Mouse (Mus musculus) liver, embryonic 14.5 days (tissue): ENCODE results near the gene Ptbp3. TPM values are rescaled to one million over a fixed set of nuclear protein-coding genes. Genes with fewer than 3 reads are reported as not detected.
A peak's percentile ranks its signal among the peaks of the same experiment; 100 is the strongest.

ENCODE experiments used
- ATAC-seq: fragments of 200-750 bp; cut with Nextera tagmentation; 2 replicates; pipeline ENCODE4 v1.8.0; 2017; ENCODE audit warnings: moderate number of reproducible peaks, mild to moderate bottlenecking, moderate library complexity; ENCODE audit not compliant: insufficient read depth
- DNase-seq, 3 experiments: peaks; one replicate each; pipeline ENCODE4 v3.0.0-alpha.2; 2012 to 2013; ENCODE audit warnings: low read depth in 3 of 3, low spot score in 3 of 3
- H3K27ac ChIP-seq: fragments of 300-500 bp; sonication (generic); 2 replicates; pipeline ENCODE4 v1.5.1; 2014; ENCODE audit warnings: moderate library complexity, mild to moderate bottlenecking, control low read depth, inconsistent platforms
- H3K27me3 ChIP-seq: fragments of 300-500 bp; sonication (generic); 2 replicates; pipeline ENCODE4 v1.6.1; 2014; ENCODE audit warnings: mild to moderate bottlenecking, low read length, moderate library complexity; ENCODE audit not compliant: control insufficient read depth, insufficient read depth
- H3K36me3 ChIP-seq: fragments of 300-500 bp; sonication (generic); replicated peaks from 2 replicates; pipeline ENCODE4 v1.6.1; 2014; ENCODE audit warnings: low read depth; ENCODE audit not compliant: control insufficient read depth, insufficient read depth
- H3K4me1 ChIP-seq, 2 experiments: fragments of 200-500 bp in 1 of 2; fragments of 300-500 bp in 1 of 2; sonication (generic) in 1 of 2; replicated peaks; 2 replicates each; pipeline ENCODE4 v1.6.1; 2012 to 2014; ENCODE audit warnings: antibody characterized with exemption in 1 of 2, inconsistent platforms in 1 of 2, low read length in 1 of 2; ENCODE audit not compliant: control insufficient read depth in 2 of 2, insufficient read depth in 2 of 2
- H3K4me2 ChIP-seq: fragments of 300-500 bp; sonication (generic); 2 replicates; pipeline ENCODE4 v1.6.1; 2014; ENCODE audit warnings: low read depth, mild to moderate bottlenecking, control low read depth, moderate library complexity
- H3K4me3 ChIP-seq, 2 experiments: fragments of 200-500 bp in 1 of 2; fragments of 300-500 bp in 1 of 2; sonication (generic) in 1 of 2; 2 replicates each; pipeline ENCODE4 v1.5.1; 2012 to 2014; ENCODE audit warnings: low read depth in 2 of 2, low read length in 2 of 2, mild to moderate bottlenecking in 2 of 2, control low read depth in 1 of 2, inconsistent platforms in 1 of 2, moderate library complexity in 1 of 2; ENCODE audit not compliant: insufficient read depth in 1 of 2
- H3K9ac ChIP-seq: fragments of 300-500 bp; sonication (generic); replicated peaks from 2 replicates; pipeline ENCODE4 v1.6.1; 2014; ENCODE audit warnings: mild to moderate bottlenecking, control low read depth, moderate library complexity
- H3K9me3 ChIP-seq: fragments of 300-500 bp; sonication (generic); 2 replicates; pipeline ENCODE4 v1.6.1; 2016; ENCODE audit warnings: low read length, mixed read lengths; ENCODE audit not compliant: control insufficient read depth
- CTCF ChIP-seq: IDR thresholded peaks from 2 replicates; pipeline ENCODE4 v1.5.1; 2016; ENCODE audit warnings: antibody characterized with exemption, low read depth, control low read depth
- EP300 ChIP-seq: IDR thresholded peaks from 2 replicates; pipeline ENCODE4 v1.6.1; 2016; ENCODE audit warnings: antibody characterized with exemption, low read depth
- WGBS: fragments of 180-500 bp; shearing (Covaris S2); extraction: QIAGEN DNeasy Blood & Tissue Kit; methylation state at CpG from one replicate; pipeline ENCODE4 v1.1.7; 2014; ENCODE audit not compliant: insufficient replicate concordance; 5-methylcytosine and 5-hydroxymethylcytosine counted together
- polyA plus RNA-seq, 2 experiments: library from polyadenylated mRNA; depleted of rRNA in 1 of 2; stranded (reverse) in 1 of 2; unstranded in 1 of 2; fragments of >200 nt; fragmentation: Nextera tagmentation in 1 of 2; extraction: Ambion mirVana in 1 of 2; gene quantifications; 2 replicates each; pipeline versions ENCODE4 v1.2.1 to v1.2.3; 2012 to 2014

Gene Ptbp3
- polyA plus RNA-seq, 2 experiments, result 26.6 to 64.7 TPM

DNA sequence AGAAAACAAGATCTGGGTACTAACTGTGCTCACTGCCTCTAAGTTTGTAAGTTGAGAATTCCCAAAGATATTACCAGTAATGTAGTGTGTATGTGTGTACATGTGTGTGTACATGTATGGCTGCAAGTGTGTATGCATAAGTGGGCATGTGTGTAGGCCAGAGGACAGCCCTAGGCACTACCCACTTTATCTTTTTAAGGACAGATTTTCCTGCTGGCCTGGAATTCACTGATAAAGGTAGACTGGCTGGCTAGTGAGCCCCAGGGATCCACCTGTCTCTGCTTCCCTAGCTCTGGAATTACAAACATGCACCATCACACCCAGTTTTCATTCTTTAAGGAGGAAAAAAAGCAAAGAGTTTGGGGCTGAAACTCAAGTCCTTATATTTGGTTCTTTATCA, 6.0 kb upstream of the Ptbp3 start:
- peak; percentile 63; the same call in 1 of the 2 replicates for ATAC-seq
- H3K4me2 ChIP-seq, result peak overlapping the region; percentile 13; the same call in 1 of the 2 replicates

DNA sequence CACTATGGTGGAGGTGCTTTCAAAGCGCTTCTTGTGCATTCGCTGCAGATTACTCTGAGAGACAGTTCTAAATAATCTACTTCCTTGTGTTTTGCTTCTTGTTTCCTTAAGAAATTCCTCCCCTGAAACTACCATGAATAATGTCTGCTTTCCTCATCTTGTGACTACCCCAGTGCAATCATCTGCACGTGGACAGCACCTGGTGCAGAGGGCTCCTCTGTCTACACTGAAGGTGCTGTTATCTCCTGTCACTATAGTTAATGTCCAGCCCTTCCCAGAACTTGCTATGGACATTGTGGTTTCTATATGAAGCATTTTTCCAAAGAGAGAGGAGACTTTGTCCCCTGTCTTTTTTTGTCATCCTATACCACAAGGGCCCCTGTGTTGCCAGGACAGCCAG, 4.4 kb upstream of the Ptbp3 start:
- Histone ChIP-seq H3K4me3 (no peak overlapping the region), H3K4me2 (no peak overlapping the region), H3K9me3 (no peaks in the 10 kb centered on the region), H3K9ac (no peak overlapping the region), H3K27ac (no peak overlapping the region), H3K27me3 (no peaks in the 10 kb centered on the region), H3K36me3 (no peaks in the 10 kb centered on the region), H3K4me1 (peaks cover 11 to 23% of the 10 kb centered on the region in 2 experiments)
- 53% methylated on average over 3 of the region's 3 CpGs for WGBS
- DNase-seq, result no peak
- TF ChIP-seq CTCF, result no peak
- TF ChIP-seq EP300, result no peak
- ATAC-seq, result no peak

More for the DNA sequence above, 6.0 kb upstream of the Ptbp3 start:
- H3K36me3 ChIP-seq, result no peaks in the 10 kb centered on the region
- peaks cover 11 to 23% of the 10 kb centered on the region in 2 experiments for H3K4me1 ChIP-seq
- H3K9ac ChIP-seq, result 0 out of 2 replicates have a peak overlapping the region, but pooled peaks have one; percentile 21
- TF ChIP-seq CTCF (no peak), EP300 (peak; percentile 52)
- no peaks in the 10 kb centered on the region for H3K9me3 ChIP-seq
- no peak overlapping the region for H3K4me3 ChIP-seq
- no peak overlapping the region for H3K27ac ChIP-seq
- no peaks in the 10 kb centered on the region for H3K27me3 ChIP-seq
- DNase-seq, result peak in 1 of 3 experiments; percentile 58

DNA sequence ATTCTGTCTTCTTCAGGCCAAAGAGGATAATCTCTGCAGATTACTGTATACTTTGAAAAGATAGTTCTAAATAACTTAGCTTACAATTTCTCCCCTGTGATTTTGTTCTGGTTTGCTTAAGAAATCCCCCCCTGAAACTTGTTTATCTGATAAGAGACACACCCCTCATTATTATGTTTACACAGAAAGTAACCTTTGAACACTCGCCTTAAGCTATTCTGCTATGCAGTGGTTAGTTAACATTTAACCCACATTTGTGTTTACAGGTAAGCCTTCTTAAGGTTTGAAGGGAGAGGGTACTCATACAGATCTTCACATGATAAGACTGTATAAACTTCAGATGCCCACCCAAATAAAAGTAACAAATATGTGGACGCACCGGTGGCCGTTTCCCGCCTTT, 3.7 kb upstream of the Ptbp3 start:
- Histone ChIP-seq H3K36me3 (no peaks in the 10 kb centered on the region), H3K27me3 (no peaks in the 10 kb centered on the region), H3K4me1 (peaks cover 11 to 18% of the 10 kb centered on the region in 2 experiments), H3K4me2 (no peak overlapping the region), H3K27ac (no peak overlapping the region), H3K9ac (no peak overlapping the region), H3K9me3 (no peaks in the 10 kb centered on the region), H3K4me3 (no peak overlapping the region)
- ATAC-seq, result no peak
- 83% methylated on average over 5 of the region's 5 CpGs for WGBS
- no peak for DNase-seq
- no peak for TF ChIP-seq EP300
- TF ChIP-seq CTCF, result no peak

DNA sequence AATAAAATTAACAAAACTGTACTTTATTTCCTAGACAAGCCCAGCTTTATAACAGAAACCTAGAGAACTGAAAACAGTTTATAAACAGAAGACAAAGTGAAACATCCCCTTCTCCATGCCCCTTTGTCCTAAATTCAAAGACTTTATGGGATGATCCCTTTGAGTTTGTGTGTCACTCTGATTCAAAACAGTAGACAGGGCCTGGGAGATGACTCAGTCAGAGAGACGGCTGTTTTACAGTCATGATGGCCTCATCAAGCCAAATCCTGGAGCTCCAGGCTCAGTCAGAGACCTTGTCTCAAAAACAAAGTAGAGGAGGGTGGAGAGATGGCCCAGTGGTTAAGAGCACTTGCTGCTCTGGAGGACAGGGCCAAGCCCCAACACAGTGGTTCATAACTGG, 2.7 kb upstream of the Ptbp3 start:
- Histone ChIP-seq H3K27me3 (no peaks in the 10 kb centered on the region), H3K27ac (no peak overlapping the region), H3K4me2 (no peak overlapping the region), H3K4me1 (peaks cover 12 to 15% of the 10 kb centered on the region in 2 experiments), H3K9me3 (no peaks in the 10 kb centered on the region), H3K4me3 (no peak overlapping the region), H3K9ac (no peak overlapping the region), H3K36me3 (no peaks in the 10 kb centered on the region)
- 71% methylated on average over 1 of the region's 1 CpGs for WGBS
- TF ChIP-seq EP300, result no peak
- TF ChIP-seq CTCF, result no peak
- ATAC-seq (no peak), DNase-seq (no peak)

DNA sequence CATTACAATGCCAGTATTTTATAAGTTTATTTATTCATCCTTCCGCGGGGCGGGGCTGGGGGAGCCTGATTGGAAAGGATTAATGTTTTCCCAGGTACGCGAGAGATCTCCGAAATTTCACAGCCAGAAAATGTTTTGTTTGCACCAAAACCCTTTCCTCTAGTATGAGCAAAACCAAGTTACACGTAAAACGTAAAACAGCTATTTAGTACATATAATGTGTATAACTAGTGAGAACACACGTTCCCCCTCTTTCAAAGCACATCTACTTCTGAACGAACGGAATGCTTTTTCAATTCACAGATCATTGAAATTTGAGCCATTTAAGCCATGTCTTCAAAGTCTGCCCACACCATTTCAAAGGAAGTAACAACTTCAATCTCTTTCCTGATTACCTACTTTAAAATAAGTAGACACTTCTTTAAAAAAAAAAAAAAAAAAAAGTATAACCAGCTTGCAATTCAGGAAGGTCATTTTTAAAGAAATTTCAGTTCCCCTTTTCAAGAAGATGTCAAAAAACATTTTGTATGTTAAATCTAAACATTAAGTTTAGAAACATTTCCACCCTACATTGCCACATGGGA, 905 bp upstream of the Ptbp3 start:
- H3K4me2 ChIP-seq, result peak overlapping the region; percentile 98
- peak overlapping the region; percentile 57 to 88 for H3K4me3 ChIP-seq
- H3K4me1 ChIP-seq, result peaks cover 14 to 16% of the 10 kb centered on the region in 2 experiments
- TF ChIP-seq EP300, result no peak
- no peak for TF ChIP-seq CTCF
- H3K9me3 ChIP-seq, result no peaks in the 10 kb centered on the region
- no peaks in the 10 kb centered on the region for H3K36me3 ChIP-seq
- DNase-seq, result no peak
- 15% methylated on average over 11 of the region's 11 CpGs for WGBS
- no peaks in the 10 kb centered on the region for H3K27me3 ChIP-seq
- no peak for ATAC-seq
- H3K27ac ChIP-seq, result peak overlapping the region; percentile 94
- H3K9ac ChIP-seq, result peak overlapping the region; percentile 99
